Mouse (Mus musculus) embryonic facial prominence, embryonic 14.5 days (tissue): ENCODE measurements at regions not wholly inside any gene's neighbourhood (a gene's known extent, or its start where the extent isn't known, plus 50 kb on each side); places are given as distances from the start of the nearest gene placed in this dataset.

Source experiments
- ATAC-seq: fragments of 200-750 bp; cut with Nextera tagmentation; 2 replicates; pipeline ENCODE4 v1.8.0; 2017; ENCODE audit warnings: low read depth, moderate number of reproducible peaks, moderate TSS enrichment
- DNase-seq: peaks from one replicate; pipeline ENCODE4 v3.0.0-alpha.2; 2015; ENCODE audit warnings: low spot score
- H3K27ac ChIP-seq: fragments of 300-500 bp; sonication (generic); replicated peaks from 2 replicates; pipeline ENCODE4 v1.5.1; 2014; ENCODE audit warnings: low read depth, mild to moderate bottlenecking, low read length, moderate library complexity
- H3K27me3 ChIP-seq: fragments of 300-500 bp; sonication (generic); replicated peaks from 2 replicates; pipeline ENCODE4 v1.6.1; 2014; ENCODE audit warnings: low read length; ENCODE audit not compliant: control insufficient read depth, insufficient read depth
- H3K36me3 ChIP-seq: fragments of 300-500 bp; sonication (generic); 2 replicates; pipeline ENCODE4 v1.6.1; 2014; ENCODE audit warnings: low read length, mixed read lengths; ENCODE audit not compliant: control insufficient read depth, insufficient read depth
- H3K4me1 ChIP-seq: fragments of 300-500 bp; sonication (generic); 2 replicates; pipeline ENCODE4 v1.6.1; 2014; ENCODE audit warnings: antibody characterized with exemption, low read length; ENCODE audit not compliant: control insufficient read depth, insufficient read depth
- H3K4me2 ChIP-seq: fragments of 300-500 bp; sonication (generic); 2 replicates; pipeline ENCODE4 v1.6.1; 2014; ENCODE audit warnings: low read depth, mild to moderate bottlenecking, low read length, moderate library complexity, mixed read lengths
- H3K4me3 ChIP-seq: fragments of 300-500 bp; sonication (generic); 2 replicates; pipeline ENCODE4 v1.5.1; 2014; ENCODE audit warnings: low read depth, mild to moderate bottlenecking, low read length
- H3K9ac ChIP-seq: fragments of 300-500 bp; sonication (generic); 2 replicates; pipeline ENCODE4 v1.6.1; 2014; ENCODE audit warnings: low read depth, mild to moderate bottlenecking, low read length, moderate library complexity, mixed read lengths
- H3K9me3 ChIP-seq: fragments of 300-500 bp; sonication (generic); 2 replicates; pipeline ENCODE4 v1.6.1; 2016; ENCODE audit warnings: low read length; ENCODE audit not compliant: control insufficient read depth
- WGBS: fragments of 180-500 bp; shearing (Covaris S2); extraction: QIAGEN DNeasy Blood & Tissue Kit; methylation state at CpG from one replicate; pipeline ENCODE4 v1.1.7; 2014; 5-methylcytosine and 5-hydroxymethylcytosine counted together

DNA sequence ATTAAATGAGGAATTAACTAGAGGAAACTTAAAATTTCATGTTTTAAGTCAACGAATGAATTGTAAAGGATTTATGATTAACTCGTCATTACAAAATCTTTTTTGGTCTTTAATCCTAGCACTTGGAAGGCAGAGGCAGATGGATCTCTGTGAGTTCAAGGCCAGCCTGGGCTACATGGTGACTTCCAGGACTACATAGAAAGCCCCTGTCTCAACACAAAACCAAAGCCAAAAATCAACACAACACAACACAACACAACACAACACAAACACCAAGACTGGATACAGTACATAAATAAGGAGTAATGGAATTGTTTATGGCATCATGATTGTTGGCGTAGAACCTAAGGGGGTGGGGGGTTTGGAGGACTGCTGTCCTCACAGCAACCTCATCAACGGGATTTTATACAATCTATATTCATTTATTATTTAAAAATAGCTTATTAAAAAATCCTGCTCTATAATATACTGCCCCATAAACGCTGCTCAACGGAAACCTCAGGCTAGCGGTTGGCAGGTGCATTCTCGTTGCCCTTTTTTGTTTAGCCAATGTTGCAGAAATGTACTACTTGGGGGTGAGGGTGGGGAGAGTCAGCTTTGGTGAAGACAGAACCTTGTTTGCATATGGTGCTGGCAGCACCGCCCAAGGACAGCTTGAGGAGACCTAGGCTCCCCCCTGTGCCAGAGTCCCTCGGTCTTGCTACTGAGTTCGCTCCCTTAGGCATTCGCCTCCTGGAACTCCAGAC, 53.9 kb upstream of the Cpsf6 start:
- ATAC-seq (no peak), DNase-seq (no peak)
- no peaks in the 10 kb centered on the region for H3K9me3 ChIP-seq
- H3K27me3 ChIP-seq: peaks cover 4% of the 10 kb centered on the region; the same call in 1 of the 2 replicates
- no peaks in the 10 kb centered on the region for H3K36me3 ChIP-seq
- H3K4me2 ChIP-seq: no peak overlapping the region
- H3K4me3 ChIP-seq: no peak overlapping the region
- 94% methylated on average over 12 of the region's 12 CpGs for WGBS
- H3K4me1 ChIP-seq: peaks cover 10% of the 10 kb centered on the region
- H3K9ac ChIP-seq: no peak overlapping the region
- H3K27ac ChIP-seq: no peak overlapping the region

DNA sequence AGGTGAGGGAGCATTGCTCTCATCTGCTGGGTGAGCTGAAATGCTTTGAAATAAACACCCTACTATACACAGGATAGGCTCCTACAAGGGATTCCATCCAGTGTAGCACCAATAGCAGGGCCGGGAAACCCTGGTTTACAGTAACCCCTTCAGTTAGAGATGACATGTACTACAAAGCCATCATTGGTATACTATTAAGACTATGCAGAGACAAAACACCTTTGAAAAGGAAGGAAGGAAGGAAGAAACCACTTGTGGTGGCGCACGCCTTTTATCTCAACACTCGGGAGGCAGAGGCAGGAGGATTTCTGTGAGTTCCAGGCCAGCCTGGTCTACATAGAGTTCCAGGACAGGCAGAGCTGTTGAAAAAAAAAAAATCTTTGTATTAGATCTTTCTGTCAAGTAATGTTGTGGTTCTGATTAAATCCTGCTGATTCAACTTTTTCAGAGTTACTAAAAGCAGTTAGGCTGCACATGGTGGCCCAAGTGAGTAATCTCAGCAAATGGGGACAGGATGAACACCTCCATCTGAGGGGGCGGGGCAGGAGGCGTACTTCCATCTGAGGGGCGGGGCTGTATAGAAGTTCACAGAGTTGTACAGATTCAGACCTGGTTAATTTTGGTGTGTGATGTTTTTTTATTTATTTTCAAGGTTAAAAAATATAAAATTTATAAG, 53.2 kb upstream of the Cpsf6 start:
- H3K4me3 ChIP-seq: peak overlapping the region; percentile 22; the same call in 1 of the 2 replicates
- H3K4me2 ChIP-seq: peak overlapping the region; percentile 47; the same call in 1 of the 2 replicates
- H3K4me1 ChIP-seq: peaks cover 10% of the 10 kb centered on the region
- no peaks in the 10 kb centered on the region for H3K9me3 ChIP-seq
- H3K27ac ChIP-seq: no peak overlapping the region
- H3K36me3 ChIP-seq: no peaks in the 10 kb centered on the region
- DNase-seq: no peak
- no peak; the same call in 1 of the 2 replicates for ATAC-seq
- WGBS: 90% methylated on average over 7 of the region's 7 CpGs
- H3K27me3 ChIP-seq: peaks cover 4% of the 10 kb centered on the region; the same call in 1 of the 2 replicates
- H3K9ac ChIP-seq: peak overlapping the region; percentile 35; the same call in 1 of the 2 replicates

- WGBS: 13% methylated on average over 21 of the region's 21 CpGs
- Histone ChIP-seq H3K4me3 (peak overlapping the region; percentile 22), H3K9ac (peak overlapping the region; percentile 35; the same call in 1 of the 2 replicates), H3K36me3 (no peaks in the 10 kb centered on the region), H3K9me3 (no peaks in the 10 kb centered on the region), H3K4me2 (peak overlapping the region; percentile 47), H3K4me1 (peaks cover 10% of the 10 kb centered on the region), H3K27me3 (peaks cover 4% of the 10 kb centered on the region; the same call in 1 of the 2 replicates), H3K27ac (no peak overlapping the region)
- ATAC-seq (peak; percentile 54), DNase-seq (peak; percentile 80)
Observed at GRCm38 (mm10) chr10:117432415-117432814, 52.6 kb upstream of the Cpsf6 start.

DNA sequence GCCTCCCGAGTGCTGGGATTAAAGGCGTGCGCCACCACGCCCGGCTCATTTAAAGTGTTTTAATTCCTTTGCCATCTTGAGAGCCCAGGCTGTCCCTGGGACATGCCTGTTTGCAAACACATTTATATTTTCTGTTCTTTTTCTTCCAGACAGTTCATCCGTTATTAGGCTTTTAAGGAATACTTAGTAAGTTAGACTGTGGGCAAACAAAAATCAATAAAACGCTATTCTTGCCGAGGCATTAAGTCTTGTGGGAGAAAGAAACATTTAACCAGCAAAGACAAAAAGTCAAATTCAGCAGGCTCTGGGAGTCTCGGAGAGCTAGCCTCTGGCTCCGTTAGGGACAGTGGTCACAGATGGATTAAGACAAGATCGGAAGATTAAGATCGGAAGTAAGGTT, 52.0 kb upstream of the Cpsf6 start:
- Histone ChIP-seq H3K36me3 (no peaks in the 10 kb centered on the region), H3K9ac (no peak overlapping the region), H3K4me2 (peak overlapping the region; percentile 47), H3K4me3 (peak overlapping the region; percentile 22; the same call in 1 of the 2 replicates), H3K27me3 (peaks cover 4% of the 10 kb centered on the region; the same call in 1 of the 2 replicates), H3K27ac (no peak overlapping the region), H3K9me3 (no peaks in the 10 kb centered on the region), H3K4me1 (peaks cover 7% of the 10 kb centered on the region)
- DNase-seq: no peak
- ATAC-seq: no peak
- 74% methylated on average over 12 of the region's 12 CpGs for WGBS

- Histone ChIP-seq H3K9me3 (no peaks in the 10 kb centered on the region), H3K4me3 (no peak overlapping the region), H3K27me3 (peaks cover under 1% of the 10 kb centered on the region; the same call in 1 of the 2 replicates), H3K4me1 (peaks cover 5% of the 10 kb centered on the region; the same call in 1 of the 2 replicates), H3K27ac (no peak overlapping the region), H3K4me2 (no peak overlapping the region), H3K9ac (no peak overlapping the region), H3K36me3 (no peaks in the 10 kb centered on the region)
- 76% methylated on average over 3 of the region's 3 CpGs for WGBS
- ATAC-seq (no peak), DNase-seq (no peak)
Observed at GRCm38 (mm10) chr10:117431086-117431619, 51.3 kb upstream of the Cpsf6 start.

DNA sequence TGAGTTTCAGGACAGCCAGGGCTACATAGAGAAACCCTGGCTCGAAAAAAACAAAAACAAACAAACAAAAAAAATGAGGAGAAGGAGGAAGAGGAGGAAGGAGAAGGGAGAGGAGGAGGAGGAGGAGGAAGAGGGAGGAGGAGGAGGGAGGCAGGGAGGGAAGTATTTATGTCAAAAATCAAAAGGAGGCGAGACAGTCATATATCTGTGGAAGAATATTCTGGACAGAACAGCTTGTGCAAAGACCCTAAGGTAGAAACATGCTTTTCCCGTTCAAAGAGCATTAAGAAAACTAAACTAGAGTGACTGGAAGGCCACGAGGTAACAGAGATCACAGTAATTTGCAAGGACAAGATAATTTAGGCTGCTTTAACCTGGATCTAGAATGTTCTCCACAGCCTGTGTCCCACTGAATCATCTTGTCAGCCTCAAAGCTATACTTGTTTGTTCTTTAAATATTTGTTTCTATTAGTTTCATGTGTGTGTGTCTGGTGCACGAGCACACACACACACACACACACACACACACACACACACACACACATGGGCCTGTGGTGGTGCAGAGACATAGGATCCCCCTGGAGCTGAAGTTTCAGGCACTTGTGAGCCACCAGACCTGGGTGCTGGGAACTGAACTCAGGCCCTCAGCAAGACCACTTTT, 50.5 kb upstream of the Cpsf6 start:
- no peak for DNase-seq
- Histone ChIP-seq H3K4me2 (no peak overlapping the region), H3K36me3 (no peaks in the 10 kb centered on the region), H3K27ac (no peak overlapping the region), H3K27me3 (no peaks in the 10 kb centered on the region), H3K9me3 (no peaks in the 10 kb centered on the region), H3K9ac (no peak overlapping the region), H3K4me3 (no peak overlapping the region), H3K4me1 (peaks cover 5% of the 10 kb centered on the region; the same call in 1 of the 2 replicates)
- ATAC-seq: no peak
- WGBS: 82% methylated on average over 5 of the region's 5 CpGs

- DNase-seq: no peak
- Histone ChIP-seq H3K4me2 (no peak overlapping the region), H3K9ac (no peak overlapping the region), H3K27ac (no peak overlapping the region), H3K4me1 (no peaks in the 10 kb centered on the region), H3K4me3 (no peak overlapping the region), H3K27me3 (no peaks in the 10 kb centered on the region), H3K36me3 (no peaks in the 10 kb centered on the region), H3K9me3 (no peaks in the 10 kb centered on the region)
- WGBS: 90% methylated on average over 19 of the region's 19 CpGs
- no peak for ATAC-seq
Observed at GRCm38 (mm10) chr10:117429459-117430183, 49.8 kb upstream of the Cpsf6 start.
